Mouse (Mus musculus): Measurements from ENCODE around the gene 4931428F04Rik.

- TF ChIP-seq CTCF (IDR thresholded peaks at IDR 0.05; ENCODE audit: low read depth) (0 out of 2 replicates have a peak, but pooled peaks have one; percentile 6), EP300 (IDR thresholded peaks at IDR 0.05; ENCODE audit: low read depth) (no peak)
These were observed 18.8 kb downstream of the 4931428F04Rik start for GRCm38 (mm10) chr8:105270916-105271186.

All from liver, postnatal 0 days (tissue).